Mouse (Mus musculus): ENCODE measurements around the gene Hist1h4m. TPM values are rescaled to one million over a fixed set of nuclear protein-coding genes. Genes with fewer than 3 reads are reported as not detected.

The Hist1h4m gene
- total RNA-seq, 2 experiments from 2014 or later, result 67.9 to 3,050 TPM

Other genes with a start within 250 kb of the Hist1h4m start
Only the 30 nearest of the 31 such genes appear.
- not detected in 2 replicates for gene Olfr1364, start 230.0 kb upstream of the Hist1h4m start, total RNA-seq (2015)
- gene Olfr1364, start 230.0 kb upstream of the Hist1h4m start, total RNA-seq (2017), result not detected in 2 replicates
- not detected in 2 replicates for gene Olfr1362, start 197.7 kb upstream of the Hist1h4m start, total RNA-seq (2015)
- not detected in 2 replicates for gene Olfr1362, start 197.7 kb upstream of the Hist1h4m start, total RNA-seq (2017)
- not detected in 2 replicates for gene Olfr11, start 169.2 kb upstream of the Hist1h4m start, total RNA-seq (2015)
- not detected in 2 replicates for gene Olfr11, start 169.2 kb upstream of the Hist1h4m start, total RNA-seq (2017)
- gene Olfr1361, start 148.4 kb upstream of the Hist1h4m start, total RNA-seq (2015), result not detected in 2 replicates
- not detected in 2 replicates for gene Olfr1361, start 148.4 kb upstream of the Hist1h4m start, total RNA-seq (2017)
- not detected in 2 replicates for gene Olfr1360, start 134.3 kb upstream of the Hist1h4m start, total RNA-seq (2015)
- not detected in 2 replicates for gene Olfr1360, start 134.3 kb upstream of the Hist1h4m start, total RNA-seq (2017)
- not detected in 2 replicates for gene Olfr1359, start 113.6 kb upstream of the Hist1h4m start, total RNA-seq (2015)
- gene Olfr1359, start 113.6 kb upstream of the Hist1h4m start, total RNA-seq (2017), result not detected in 2 replicates
- 262 and 280 TPM in 2 replicates for gene Hist1h2bl, start 95.6 kb upstream of the Hist1h4m start, total RNA-seq (2015)
- 409 and 426 TPM in 2 replicates for gene Hist1h2bl, start 95.6 kb upstream of the Hist1h4m start, total RNA-seq (2017)
- gene Hist1h2ai, start 95.3 kb upstream of the Hist1h4m start, total RNA-seq (2015), result 5.0 and 7.6 TPM in 2 replicates
- gene Hist1h2ai, start 95.3 kb upstream of the Hist1h4m start, total RNA-seq (2017), result 3,924 and 4,338 TPM in 2 replicates
- gene Hist1h3h, start 94.1 kb upstream of the Hist1h4m start, total RNA-seq (2015), result 37.0 and 141 TPM in 2 replicates
- 82.6 and 194 TPM in 2 replicates for gene Hist1h3h, start 94.1 kb upstream of the Hist1h4m start, total RNA-seq (2017)
- gene Hist1h2bm, start 89.7 kb upstream of the Hist1h4m start, total RNA-seq (2015), result 139 and 162 TPM in 2 replicates
- gene Hist1h2bm, start 89.7 kb upstream of the Hist1h4m start, total RNA-seq (2017), result 615 and 635 TPM in 2 replicates
- gene Hist1h4j, start 76.7 kb upstream of the Hist1h4m start, total RNA-seq (2015), result 5.8 and 10.7 TPM in 2 replicates
- gene Hist1h4j, start 76.7 kb upstream of the Hist1h4m start, total RNA-seq (2017), result 595 and 644 TPM in 2 replicates
- 97.3 and 158 TPM in 2 replicates for gene Hist1h4k, start 61.2 kb upstream of the Hist1h4m start, total RNA-seq (2015)
- gene Hist1h4k, start 61.2 kb upstream of the Hist1h4m start, total RNA-seq (2017), result 2,083 and 3,751 TPM in 2 replicates
- gene Hist1h2ak, start 57.9 kb upstream of the Hist1h4m start, total RNA-seq (2015), result 141 and 258 TPM in 2 replicates
- gene Hist1h2ak, start 57.9 kb upstream of the Hist1h4m start, total RNA-seq (2017), result 1,551 and 1,637 TPM in 2 replicates
- 318 and 331 TPM in 2 replicates for gene Hist1h2bn, start 57.6 kb upstream of the Hist1h4m start, total RNA-seq (2015)
- 1,434 and 1,651 TPM in 2 replicates for gene Hist1h2bn, start 57.6 kb upstream of the Hist1h4m start, total RNA-seq (2017)
- gene Hist1h1b, start 31.1 kb upstream of the Hist1h4m start, total RNA-seq (2015), result 792 and 803 TPM in 2 replicates
- 2,001 and 2,565 TPM in 2 replicates for gene Hist1h1b, start 31.1 kb upstream of the Hist1h4m start, total RNA-seq (2017)
- 290 and 369 TPM in 2 replicates for gene Hist1h3i, start 28.4 kb upstream of the Hist1h4m start, total RNA-seq (2015)
- 211 and 245 TPM in 2 replicates for gene Hist1h3i, start 28.4 kb upstream of the Hist1h4m start, total RNA-seq (2017)
- gene Hist1h2an, start 24.5 kb upstream of the Hist1h4m start, total RNA-seq (2015), result 5.6 TPM in 1 of 2 replicates, not detected in the other
- 740 and 806 TPM in 2 replicates for gene Hist1h2an, start 24.5 kb upstream of the Hist1h4m start, total RNA-seq (2017)
- gene Hist1h2bp, start 24.3 kb upstream of the Hist1h4m start, total RNA-seq (2015), result 15.3 and 29.2 TPM in 2 replicates
- 50.7 and 60.8 TPM in 2 replicates for gene Hist1h2bp, start 24.3 kb upstream of the Hist1h4m start, total RNA-seq (2017)
- 340 and 370 TPM in 2 replicates for gene Hist1h2bq, start 1.5 kb upstream of the Hist1h4m start, total RNA-seq (2015)
- gene Hist1h2bq, start 1.5 kb upstream of the Hist1h4m start, total RNA-seq (2017), result 37.2 and 71.4 TPM in 2 replicates
- gene Hist1h2ao, start 1.3 kb upstream of the Hist1h4m start, total RNA-seq (2015), result 149 and 256 TPM in 2 replicates
- 2,161 and 2,311 TPM in 2 replicates for gene Hist1h2ao, start 1.3 kb upstream of the Hist1h4m start, total RNA-seq (2017)
- gene Hist1h4n, start 20.4 kb downstream of the Hist1h4m start, total RNA-seq (2015), result 60.0 and 63.1 TPM in 2 replicates
- gene Hist1h4n, start 20.4 kb downstream of the Hist1h4m start, total RNA-seq (2017), result 1,683 and 2,067 TPM in 2 replicates
- 111 and 142 TPM in 2 replicates for gene Hist1h2ap, start 21.8 kb downstream of the Hist1h4m start, total RNA-seq (2015)
- gene Hist1h2ap, start 21.8 kb downstream of the Hist1h4m start, total RNA-seq (2017), result 857 and 1,070 TPM in 2 replicates
- 322 and 378 TPM in 2 replicates for gene Hist1h2br, start 22.0 kb downstream of the Hist1h4m start, total RNA-seq (2015)
- 273 and 294 TPM in 2 replicates for gene Hist1h2br, start 22.0 kb downstream of the Hist1h4m start, total RNA-seq (2017)
- gene Zfp184, start 133.3 kb downstream of the Hist1h4m start, total RNA-seq (2015), result 0.23 and 0.36 TPM in 2 replicates
- 0.65 TPM in 1 of 2 replicates, not detected in the other for gene Zfp184, start 133.3 kb downstream of the Hist1h4m start, total RNA-seq (2017)
- not detected in 2 replicates for gene Pom121l2, start 169.4 kb downstream of the Hist1h4m start, total RNA-seq (2015)
- not detected in 2 replicates for gene Pom121l2, start 169.4 kb downstream of the Hist1h4m start, total RNA-seq (2017)
- 3.7 and 4.3 TPM in 2 replicates for gene Prss16, start 198.0 kb downstream of the Hist1h4m start, total RNA-seq (2015)
- 2.8 and 5.2 TPM in 2 replicates for gene Prss16, start 198.0 kb downstream of the Hist1h4m start, total RNA-seq (2017)
- 0.91 and 1.1 TPM in 2 replicates for gene Hist1h2ah, start 223.8 kb downstream of the Hist1h4m start, total RNA-seq (2015)
- gene Hist1h2ah, start 223.8 kb downstream of the Hist1h4m start, total RNA-seq (2017), result 48.2 and 145 TPM in 2 replicates
- gene Hist1h2bk, start 224.1 kb downstream of the Hist1h4m start, total RNA-seq (2015), result 78.9 and 108 TPM in 2 replicates
- 1,539 and 1,747 TPM in 2 replicates for gene Hist1h2bk, start 224.1 kb downstream of the Hist1h4m start, total RNA-seq (2017)
- gene Hist1h4i, start 229.6 kb downstream of the Hist1h4m start, total RNA-seq (2015), result 34.9 and 43.5 TPM in 2 replicates
- 115 and 127 TPM in 2 replicates for gene Hist1h4i, start 229.6 kb downstream of the Hist1h4m start, total RNA-seq (2017)
- gene Hist1h2ag, start 231.2 kb downstream of the Hist1h4m start, total RNA-seq (2015), result 43.5 and 58.5 TPM in 2 replicates
- gene Hist1h2ag, start 231.2 kb downstream of the Hist1h4m start, total RNA-seq (2017), result 942 and 986 TPM in 2 replicates